Mouse (Mus musculus) olfactory bulb, adult 2 months (tissue): ENCODE results near the gene A3galt2.

ENCODE experiments used
- CTCF ChIP-seq: fragments of 200-500 bp; IDR thresholded peaks from 2 replicates; pipeline ENCODE4 v1.5.1; 2012; ENCODE audit warnings: low read depth, mild to moderate bottlenecking, low read length, moderate library complexity; ENCODE audit not compliant: insufficient read depth
- POLR2A ChIP-seq: fragments of 200-500 bp; IDR thresholded peaks from 2 replicates; pipeline ENCODE4 v1.6.1; 2012; ENCODE audit warnings: mild to moderate bottlenecking, low read depth, low read length, moderate library complexity; ENCODE audit not compliant: insufficient read depth

DNA sequence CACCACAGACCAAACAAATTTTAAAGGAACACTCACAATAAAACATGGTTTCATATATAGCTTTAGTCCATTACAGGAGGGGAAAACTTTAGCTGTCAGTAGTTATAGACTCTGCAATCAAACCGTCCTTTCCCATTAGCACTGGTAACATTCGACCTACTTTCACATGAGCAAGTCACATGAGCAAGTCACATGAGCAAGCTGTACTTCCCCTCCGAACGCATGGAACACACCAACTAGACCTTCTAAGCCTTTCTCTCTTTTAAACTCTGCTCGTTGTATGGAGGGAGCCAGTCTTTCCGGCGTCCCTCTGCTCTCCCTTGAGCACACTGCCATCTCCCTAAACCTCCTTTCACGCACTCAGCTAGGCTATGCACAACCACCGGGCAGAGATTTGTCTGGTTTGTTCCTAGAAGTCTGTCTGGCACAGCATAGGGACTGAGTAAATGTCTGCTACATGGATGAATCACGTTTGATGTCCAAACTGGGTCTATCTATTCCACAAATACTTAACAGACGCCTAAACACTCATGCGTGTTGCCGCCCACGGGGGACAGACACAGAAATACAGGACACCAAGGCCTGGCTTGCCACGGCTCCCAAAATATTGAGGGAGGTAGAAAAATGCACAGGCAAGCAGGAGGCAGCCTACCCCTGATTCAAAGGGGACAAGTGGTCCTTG, 29.9 kb downstream of the A3galt2 start:
- TF ChIP-seq CTCF, result no peak
- no peak for TF ChIP-seq POLR2A
